Mouse (Mus musculus) hindbrain, postnatal 0 days (tissue): Measurements from ENCODE around the gene Slc50a1. TPM values are rescaled to one million over a fixed set of nuclear protein-coding genes. Genes with fewer than 3 reads are reported as not detected.

Experiments
- ATAC-seq: fragments of 200-750 bp; cut with Nextera tagmentation; 2 replicates; pipeline ENCODE4 v1.8.0; 2017; ENCODE audit warnings: mild to moderate bottlenecking, moderate TSS enrichment, moderate library complexity
- DNase-seq: peaks from one replicate; pipeline ENCODE4 v3.0.0-alpha.2; 2015; ENCODE audit warnings: low spot score
- H3K27ac ChIP-seq: fragments of 300-500 bp; sonication (generic); 2 replicates; pipeline ENCODE4 v1.5.1; 2014; ENCODE audit warnings: mild to moderate bottlenecking
- H3K27me3 ChIP-seq: fragments of 300-500 bp; sonication (generic); 2 replicates; pipeline ENCODE4 v1.6.1; 2014; ENCODE audit warnings: low read length, mixed read lengths; ENCODE audit not compliant: insufficient read depth
- H3K36me3 ChIP-seq: fragments of 300-500 bp; sonication (generic); 2 replicates; pipeline ENCODE4 v1.6.1; 2014; ENCODE audit warnings: low read length, mixed read lengths; ENCODE audit not compliant: insufficient read depth
- H3K4me1 ChIP-seq: fragments of 300-500 bp; sonication (generic); 2 replicates; pipeline ENCODE4 v1.6.1; 2014; ENCODE audit warnings: antibody characterized with exemption, low read length, mixed read lengths; ENCODE audit not compliant: insufficient read depth
- H3K4me2 ChIP-seq: fragments of 300-500 bp; sonication (generic); 2 replicates; pipeline ENCODE4 v1.6.1; 2014; ENCODE audit warnings: low read depth, mild to moderate bottlenecking, low read length, moderate library complexity, mixed read lengths
- H3K4me3 ChIP-seq: fragments of 300-500 bp; sonication (generic); 2 replicates; pipeline ENCODE4 v1.5.1; 2014; ENCODE audit warnings: low read length
- H3K9ac ChIP-seq: fragments of 300-500 bp; sonication (generic); replicated peaks from 2 replicates; pipeline ENCODE4 v1.6.1; 2014; ENCODE audit warnings: mild to moderate bottlenecking, low read length, moderate library complexity, mixed read lengths
- H3K9me3 ChIP-seq: fragments of 300-500 bp; sonication (generic); 2 replicates; pipeline ENCODE4 v1.6.1; 2016; ENCODE audit warnings: low read length, mixed read lengths
- CTCF ChIP-seq: IDR thresholded peaks from 2 replicates; pipeline ENCODE4 v1.5.1; 2016; ENCODE audit warnings: antibody characterized with exemption, control low read depth, low read depth
- WGBS: fragments of 180-500 bp; shearing (Covaris S2); extraction: QIAGEN DNeasy Blood & Tissue Kit; methylation state at CpG from one replicate; pipeline ENCODE4 v1.1.7; 2014; 5-methylcytosine and 5-hydroxymethylcytosine counted together
- polyA plus RNA-seq: library from polyadenylated mRNA; unstranded; fragments of >200 nt; fragmentation: Nextera tagmentation; extraction: Ambion mirVana; gene quantifications from 2 replicates; pipeline ENCODE4 v1.2.1, GENCODE M21; 2015
- total RNA-seq: library from RNA; depleted of rRNA; stranded (reverse); fragments of >200 nt; gene quantifications from 2 replicates; pipeline ENCODE4 v1.2.3, GENCODE M21; 2014

The Slc50a1 gene
- total and polyA plus RNA-seq, 2 experiments from 2014 or later: 30.1 to 47.2 TPM

DNA sequence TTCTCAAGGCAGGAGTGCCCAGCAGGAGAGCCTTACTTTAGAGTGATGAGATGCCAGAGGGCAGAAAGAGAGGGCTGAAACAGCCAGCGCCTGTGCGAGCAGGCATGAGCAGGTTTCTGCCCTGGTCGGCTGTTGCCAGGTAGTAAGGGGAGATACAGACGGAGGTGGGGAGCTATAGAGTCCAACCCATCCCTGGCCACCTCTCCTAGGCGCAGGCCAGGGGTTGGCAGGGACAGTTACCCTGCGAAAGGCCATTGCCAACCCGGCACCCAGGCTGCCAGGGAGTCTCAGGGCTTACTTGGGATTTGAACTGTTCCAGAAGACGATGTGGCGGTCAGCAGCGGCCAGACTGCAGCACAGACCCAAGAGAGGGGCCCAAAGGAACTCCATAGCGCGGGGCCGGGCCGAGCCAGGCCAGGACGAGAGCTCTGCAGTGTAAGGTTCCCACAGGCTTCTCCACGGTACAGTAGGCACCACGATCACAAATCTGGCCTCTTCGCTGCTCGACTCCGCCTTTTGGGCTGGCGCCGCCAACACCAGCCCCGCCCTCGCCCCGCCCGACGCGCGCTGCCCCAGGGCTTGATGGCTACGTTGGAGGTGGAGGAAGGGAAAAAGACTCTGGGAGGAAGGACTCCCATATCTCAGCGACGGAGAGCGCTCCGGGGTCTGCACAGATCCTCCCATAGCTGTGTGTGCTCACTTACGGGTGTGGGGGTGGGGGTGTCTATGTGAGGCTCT, 9.0 kb upstream of the Slc50a1 start:
- peaks cover 14% of the 10 kb centered on the region; the same call in 1 of the 2 replicates for H3K4me1 ChIP-seq
- H3K36me3 ChIP-seq: no peaks in the 10 kb centered on the region
- peak overlapping the region; percentile 89 for H3K4me2 ChIP-seq
- peak; percentile 85 for DNase-seq
- no peaks in the 10 kb centered on the region for H3K9me3 ChIP-seq
- WGBS: 2% methylated on average over 35 of the region's 35 CpGs
- peak overlapping the region; percentile 57 for H3K9ac ChIP-seq
- H3K4me3 ChIP-seq: peak overlapping the region; percentile 49
- H3K27me3 ChIP-seq: no peaks in the 10 kb centered on the region
- TF ChIP-seq CTCF: no peak
- peak; percentile 76 for ATAC-seq
- peak overlapping the region; percentile 73 for H3K27ac ChIP-seq

DNA sequence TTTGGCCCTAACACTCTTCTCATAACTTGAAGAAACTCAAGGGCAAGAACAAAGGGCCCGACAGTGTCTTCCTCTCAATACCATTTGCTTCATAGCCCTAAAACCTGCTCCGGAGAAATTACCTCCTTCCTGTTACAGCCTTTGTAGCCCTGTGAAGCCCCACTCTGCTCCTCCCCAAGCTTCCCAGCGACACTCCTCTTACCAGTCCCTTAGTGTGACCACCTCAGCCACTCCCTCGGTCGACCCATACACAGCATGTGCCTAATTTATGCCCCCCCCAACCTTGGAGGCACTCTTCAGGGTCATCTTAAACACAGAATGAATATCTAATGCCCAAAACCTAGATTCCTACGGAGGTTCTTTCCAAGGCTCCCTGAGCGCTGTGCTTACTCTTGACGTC, 8.3 kb upstream of the Slc50a1 start:
- Histone ChIP-seq H3K4me1 (peaks cover 14% of the 10 kb centered on the region; the same call in 1 of the 2 replicates), H3K27ac (peak overlapping the region; percentile 73; the same call in 1 of the 2 replicates), H3K4me2 (peak overlapping the region; percentile 89), H3K9ac (peak overlapping the region; percentile 57), H3K27me3 (no peaks in the 10 kb centered on the region), H3K4me3 (peak overlapping the region; percentile 49), H3K9me3 (no peaks in the 10 kb centered on the region), H3K36me3 (no peaks in the 10 kb centered on the region)
- DNase-seq: no peak
- no peak for TF ChIP-seq CTCF
- 33% methylated on average over 8 of the region's 8 CpGs for WGBS
- no peak for ATAC-seq

GRCm38 (mm10) chr3:89278107-89278506, 7.7 kb upstream of the Slc50a1 start:
- no peak overlapping the region for H3K27ac ChIP-seq
- H3K4me1 ChIP-seq: peaks cover 14% of the 10 kb centered on the region; the same call in 1 of the 2 replicates
- no peak for DNase-seq
- H3K9ac ChIP-seq: no peak overlapping the region
- H3K9me3 ChIP-seq: no peaks in the 10 kb centered on the region
- ATAC-seq: no peak
- no peaks in the 10 kb centered on the region for H3K36me3 ChIP-seq
- H3K4me2 ChIP-seq: peak overlapping the region; percentile 89
- TF ChIP-seq CTCF: no peak
- peak overlapping the region; percentile 14; the same call in 1 of the 2 replicates for H3K4me3 ChIP-seq
- WGBS: 69% methylated on average over 7 of the region's 7 CpGs
- no peaks in the 10 kb centered on the region for H3K27me3 ChIP-seq

DNA sequence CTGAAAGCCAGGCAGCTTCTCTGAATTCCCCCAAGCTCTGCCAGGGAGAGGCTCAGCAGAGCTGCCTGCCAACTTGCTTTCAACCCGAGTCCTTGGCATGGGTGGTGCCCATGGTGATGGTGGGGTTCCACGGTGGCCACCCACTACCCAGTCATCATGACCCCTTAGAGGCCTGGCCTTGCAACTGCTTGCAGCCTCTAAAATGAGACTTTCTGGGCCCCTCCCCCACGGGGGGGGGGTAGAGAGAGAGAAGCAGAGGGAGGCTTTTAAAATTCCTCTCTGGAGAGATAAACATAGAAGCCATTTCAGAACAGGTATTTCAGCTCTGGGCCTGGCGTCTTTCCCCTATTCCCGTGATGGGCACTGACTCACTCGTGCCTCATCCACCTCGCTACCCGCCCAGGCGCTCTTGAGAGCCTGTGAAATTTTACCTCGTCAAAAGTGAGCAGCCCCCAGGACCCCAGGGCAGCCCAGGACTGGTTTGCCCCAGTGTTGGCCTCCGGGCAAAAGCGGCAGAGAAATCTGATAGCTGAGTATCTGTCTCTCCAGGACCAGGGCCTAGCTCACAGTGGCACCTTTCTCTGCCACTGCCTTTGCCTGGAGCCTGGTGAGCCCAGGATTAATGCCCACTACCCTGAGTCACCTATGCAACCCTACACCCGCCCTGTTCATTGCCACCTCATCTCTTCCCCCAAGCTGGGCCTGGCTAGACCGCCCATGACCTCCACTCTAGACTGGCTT, 7.1 kb upstream of the Slc50a1 start:
- peak overlapping the region; percentile 14; the same call in 1 of the 2 replicates for H3K4me3 ChIP-seq
- peak overlapping the region; percentile 89; the same call in 1 of the 2 replicates for H3K4me2 ChIP-seq
- H3K4me1 ChIP-seq: peaks cover 14% of the 10 kb centered on the region; the same call in 1 of the 2 replicates
- no peak overlapping the region for H3K9ac ChIP-seq
- no peaks in the 10 kb centered on the region for H3K9me3 ChIP-seq
- H3K36me3 ChIP-seq: no peaks in the 10 kb centered on the region
- peak; percentile 20 for DNase-seq
- no peak for ATAC-seq
- 54% methylated on average over 14 of the region's 14 CpGs for WGBS
- no peak overlapping the region for H3K27ac ChIP-seq
- H3K27me3 ChIP-seq: no peaks in the 10 kb centered on the region
- no peak for TF ChIP-seq CTCF

DNA sequence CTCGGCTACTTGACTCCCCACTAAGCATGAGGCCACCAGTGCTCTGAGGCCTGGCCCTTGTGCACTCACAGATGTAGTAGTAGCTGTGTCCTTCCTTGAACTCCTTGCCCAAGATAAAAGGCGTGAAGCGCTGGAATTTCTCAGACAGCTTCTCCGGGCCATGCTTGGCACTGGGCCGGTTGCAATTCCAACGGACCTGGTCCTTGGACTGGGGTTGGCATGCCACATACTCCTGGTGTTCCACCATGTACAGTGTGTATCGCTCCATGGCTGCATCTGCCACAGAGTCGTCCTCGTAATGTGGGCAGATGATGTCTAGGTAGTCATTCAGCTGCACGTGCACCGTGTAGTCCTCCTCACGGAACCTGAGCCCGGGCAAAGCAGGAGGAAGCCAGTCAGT, 5.7 kb upstream of the Slc50a1 start:
- no peaks in the 10 kb centered on the region for H3K36me3 ChIP-seq
- TF ChIP-seq CTCF: no peak
- no peaks in the 10 kb centered on the region for H3K9me3 ChIP-seq
- DNase-seq (no peak), ATAC-seq (no peak)
- H3K4me3 ChIP-seq: no peak overlapping the region
- H3K4me2 ChIP-seq: no peak overlapping the region
- WGBS: 90% methylated on average over 13 of the region's 13 CpGs
- peaks cover 14% of the 10 kb centered on the region; the same call in 1 of the 2 replicates for H3K4me1 ChIP-seq
- no peaks in the 10 kb centered on the region for H3K27me3 ChIP-seq
- no peak overlapping the region for H3K9ac ChIP-seq
- H3K27ac ChIP-seq: no peak overlapping the region

GRCm38 (mm10) chr3:89271760-89272159, 1.4 kb upstream of the Slc50a1 start:
- no peak for TF ChIP-seq CTCF
- ATAC-seq (no peak), DNase-seq (peak; percentile 28)
- Histone ChIP-seq H3K4me2 (no peak overlapping the region), H3K36me3 (no peaks in the 10 kb centered on the region), H3K9ac (no peak overlapping the region), H3K4me1 (peaks cover 18% of the 10 kb centered on the region), H3K9me3 (no peaks in the 10 kb centered on the region), H3K27ac (no peak overlapping the region), H3K27me3 (no peaks in the 10 kb centered on the region), H3K4me3 (no peak overlapping the region)
- 45% methylated on average over 6 of the region's 6 CpGs for WGBS
